Mouse (Mus musculus) lung, embryonic 14.5 days (tissue): Measurements from ENCODE around the gene Ucp3. TPM values are rescaled to one million over a fixed set of nuclear protein-coding genes. Genes with fewer than 3 reads are reported as not detected.

Experiments used
- ATAC-seq: fragments of 200-750 bp; cut with Nextera tagmentation; 2 replicates; pipeline ENCODE4 v1.8.0; 2017; ENCODE audit warnings: mild to moderate bottlenecking, moderate TSS enrichment, moderate library complexity; ENCODE audit not compliant: insufficient read depth
- DNase-seq: peaks from one replicate; pipeline ENCODE4 v3.0.0-alpha.2; 2015
- H3K27ac ChIP-seq: fragments of 300-500 bp; sonication (generic); 2 replicates; pipeline ENCODE4 v1.5.1; 2014; ENCODE audit warnings: low read depth, mild to moderate bottlenecking, moderate library complexity
- H3K27me3 ChIP-seq: fragments of 300-500 bp; sonication (generic); 2 replicates; pipeline ENCODE4 v1.6.1; 2014; ENCODE audit warnings: low read length, control low read depth; ENCODE audit not compliant: insufficient read depth
- H3K36me3 ChIP-seq: fragments of 300-500 bp; sonication (generic); 2 replicates; pipeline ENCODE4 v1.6.1; 2014; ENCODE audit warnings: control low read depth; ENCODE audit not compliant: insufficient read depth
- H3K4me1 ChIP-seq: fragments of 300-500 bp; sonication (generic); 2 replicates; pipeline ENCODE4 v1.6.1; 2014; ENCODE audit warnings: antibody characterized with exemption, control low read depth; ENCODE audit not compliant: insufficient read depth
- H3K4me2 ChIP-seq: fragments of 300-500 bp; sonication (generic); 2 replicates; pipeline ENCODE4 v1.6.1; 2014; ENCODE audit warnings: mild to moderate bottlenecking
- H3K4me3 ChIP-seq: fragments of 300-500 bp; sonication (generic); 2 replicates; pipeline ENCODE4 v1.5.1; 2014; ENCODE audit warnings: low read depth, low read length
- H3K9ac ChIP-seq: fragments of 300-500 bp; sonication (generic); 2 replicates; pipeline ENCODE4 v1.6.1; 2014
- H3K9me3 ChIP-seq: fragments of 300-500 bp; sonication (generic); 2 replicates; pipeline ENCODE4 v1.6.1; 2016; ENCODE audit warnings: low read depth, low read length, control low read depth
- CTCF ChIP-seq: IDR thresholded peaks from 2 replicates; pipeline ENCODE4 v1.5.1; 2016; ENCODE audit warnings: antibody characterized with exemption, low read depth
- WGBS: fragments of 180-500 bp; shearing (Covaris S2); extraction: QIAGEN DNeasy Blood & Tissue Kit; methylation state at CpG from one replicate; pipeline ENCODE4 v1.1.7; 2014; 5-methylcytosine and 5-hydroxymethylcytosine counted together
- polyA plus RNA-seq: library from polyadenylated mRNA; unstranded; fragments of >200 nt; fragmentation: Nextera tagmentation; extraction: Ambion mirVana; gene quantifications from 2 replicates; pipeline ENCODE4 v1.2.1, GENCODE M21; 2014

Gene Ucp3
- polyA plus RNA-seq, 1 experiment from 2014 or later, result not detected

- Histone ChIP-seq H3K4me2 (no peak overlapping the region), H3K4me3 (no peak overlapping the region), H3K9ac (no peak overlapping the region), H3K27ac (no peak overlapping the region), H3K36me3 (peaks cover 1% of the 10 kb centered on the region), H3K9me3 (no peaks in the 10 kb centered on the region), H3K4me1 (no peaks in the 10 kb centered on the region), H3K27me3 (no peaks in the 10 kb centered on the region)
- DNase-seq (no peak), ATAC-seq (no peak)
- 74% methylated on average over 13 of the region's 13 CpGs for WGBS
- no peak for TF ChIP-seq CTCF
These were observed 32.1 kb downstream of the Ucp3 start for GRCm38 (mm10) chr7:100504740-100505487.

DNA sequence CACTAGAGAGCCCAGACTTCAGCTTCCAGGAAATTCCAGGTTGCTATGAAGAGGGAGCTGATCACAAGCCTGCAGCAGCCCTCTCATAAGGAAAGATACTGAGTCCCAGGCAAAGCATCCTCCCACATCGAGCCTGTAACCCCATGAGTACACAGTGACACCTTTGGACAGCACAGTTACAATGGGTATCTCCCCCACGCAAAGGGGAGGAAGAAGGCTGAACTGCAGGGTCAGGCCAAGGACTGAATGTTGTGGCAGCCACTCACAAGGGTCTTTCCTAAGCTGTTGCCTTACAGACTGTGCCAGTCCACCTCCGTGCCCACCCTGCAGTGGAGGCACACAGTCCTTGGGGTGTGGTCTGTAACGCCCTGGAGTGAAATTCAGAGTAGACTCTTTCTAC, 33.7 kb downstream of the Ucp3 start:
- no peaks in the 10 kb centered on the region for H3K9me3 ChIP-seq
- DNase-seq (no peak), ATAC-seq (no peak)
- no peaks in the 10 kb centered on the region for H3K27me3 ChIP-seq
- no peaks in the 10 kb centered on the region for H3K4me1 ChIP-seq
- H3K4me3 ChIP-seq, result no peak overlapping the region
- TF ChIP-seq CTCF, result no peak
- no peak overlapping the region for H3K9ac ChIP-seq
- H3K36me3 ChIP-seq, result no peaks in the 10 kb centered on the region
- no peak overlapping the region for H3K27ac ChIP-seq
- WGBS, result 69% methylated on average over 4 of the region's 4 CpGs
- H3K4me2 ChIP-seq, result no peak overlapping the region

DNA sequence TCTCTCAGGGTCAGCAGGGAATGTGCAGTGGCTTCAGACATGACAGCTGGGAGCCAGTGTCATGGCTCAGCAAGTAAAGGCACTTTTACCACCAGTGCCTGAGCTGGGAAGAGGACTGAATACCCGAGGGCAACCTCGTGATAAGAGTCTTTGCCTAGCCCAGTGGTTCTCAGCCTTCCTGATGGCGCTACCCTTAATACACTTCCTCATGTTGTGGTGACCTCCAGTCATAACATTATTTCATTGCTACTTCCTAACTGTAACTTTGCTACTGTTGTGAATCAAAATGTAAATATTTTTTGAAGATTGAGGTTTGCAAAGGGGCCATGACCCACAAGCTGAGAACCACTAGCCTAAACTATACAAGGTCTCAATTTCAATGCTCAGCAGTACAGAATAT, 35.9 kb downstream of the Ucp3 start:
- ATAC-seq, result no peak
- Histone ChIP-seq H3K27me3 (no peaks in the 10 kb centered on the region), H3K9ac (no peak overlapping the region), H3K9me3 (no peaks in the 10 kb centered on the region), H3K4me2 (no peak overlapping the region), H3K36me3 (no peaks in the 10 kb centered on the region), H3K4me3 (no peak overlapping the region), H3K4me1 (no peaks in the 10 kb centered on the region), H3K27ac (no peak overlapping the region)
- 56% methylated on average over 3 of the region's 3 CpGs for WGBS
- no peak for DNase-seq
- no peak for TF ChIP-seq CTCF

- no peaks in the 10 kb centered on the region for H3K9me3 ChIP-seq
- no peaks in the 10 kb centered on the region for H3K27me3 ChIP-seq
- no peak overlapping the region for H3K4me3 ChIP-seq
- DNase-seq (no peak), ATAC-seq (no peak)
- H3K27ac ChIP-seq, result no peak overlapping the region
- no peak overlapping the region for H3K9ac ChIP-seq
- no peaks in the 10 kb centered on the region for H3K4me1 ChIP-seq
- H3K4me2 ChIP-seq, result no peak overlapping the region
- H3K36me3 ChIP-seq, result no peaks in the 10 kb centered on the region
- no peak for TF ChIP-seq CTCF
- WGBS, result 56% methylated on average over 8 of the region's 8 CpGs
These were observed 38.8 kb downstream of the Ucp3 start for GRCm38 (mm10) chr7:100511602-100512001.

DNA sequence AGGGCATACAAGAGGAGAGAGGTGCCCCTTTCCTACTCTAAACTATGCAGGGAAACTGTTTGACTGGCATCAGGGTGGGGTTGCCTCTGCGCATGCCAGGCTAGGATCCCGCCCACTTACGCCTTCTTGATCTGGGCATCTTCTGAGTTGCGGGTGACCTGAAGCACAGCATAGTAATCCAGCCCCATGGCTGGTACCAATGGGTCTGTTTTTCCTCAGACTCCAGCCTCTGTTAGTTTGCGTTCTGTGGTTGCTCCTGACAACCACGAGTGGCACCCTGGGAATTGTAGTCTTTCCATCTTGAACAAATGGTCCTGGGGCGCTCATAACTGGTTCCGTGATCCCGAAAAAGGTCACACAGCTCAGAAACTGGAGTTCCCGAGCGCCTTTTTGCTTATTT, 41.8 kb downstream of the Ucp3 start, which contains the start of gene Dnajb13:
Dnajb13 (minus strand) TSS at position 388 of the 400 bp plus-strand sequence.
- no peak within 1 kb of the TSS for H3K9ac ChIP-seq
- TF ChIP-seq CTCF, result no peak
- no peaks in the 10 kb centered on the region for H3K9me3 ChIP-seq
- H3K4me1 ChIP-seq, result no peaks in the 10 kb centered on the region
- ATAC-seq, result no peak
- DNase-seq, result no peak
- no peak within 1 kb of the TSS for H3K4me3 ChIP-seq
- H3K4me2 ChIP-seq, result no peak within 1 kb of the TSS
- H3K36me3 ChIP-seq, result no peaks in the 10 kb centered on the region
- H3K27ac ChIP-seq, result no peak within 1 kb of the TSS
- WGBS, result 52% methylated on average over 11 of the region's 11 CpGs
- no peaks in the 10 kb centered on the region for H3K27me3 ChIP-seq

GRCm38 (mm10) chr7:100520204-100520603, 47.4 kb downstream of the Ucp3 start:
- DNase-seq, result no peak
- Histone ChIP-seq H3K27me3 (no peaks in the 10 kb centered on the region), H3K4me1 (no peaks in the 10 kb centered on the region), H3K27ac (no peak overlapping the region), H3K9me3 (no peaks in the 10 kb centered on the region), H3K4me3 (no peak overlapping the region), H3K9ac (no peak overlapping the region), H3K36me3 (no peaks in the 10 kb centered on the region), H3K4me2 (no peak overlapping the region)
- no peak for ATAC-seq
- WGBS, result 53% methylated on average over 7 of the region's 7 CpGs
- no peak for TF ChIP-seq CTCF

DNA sequence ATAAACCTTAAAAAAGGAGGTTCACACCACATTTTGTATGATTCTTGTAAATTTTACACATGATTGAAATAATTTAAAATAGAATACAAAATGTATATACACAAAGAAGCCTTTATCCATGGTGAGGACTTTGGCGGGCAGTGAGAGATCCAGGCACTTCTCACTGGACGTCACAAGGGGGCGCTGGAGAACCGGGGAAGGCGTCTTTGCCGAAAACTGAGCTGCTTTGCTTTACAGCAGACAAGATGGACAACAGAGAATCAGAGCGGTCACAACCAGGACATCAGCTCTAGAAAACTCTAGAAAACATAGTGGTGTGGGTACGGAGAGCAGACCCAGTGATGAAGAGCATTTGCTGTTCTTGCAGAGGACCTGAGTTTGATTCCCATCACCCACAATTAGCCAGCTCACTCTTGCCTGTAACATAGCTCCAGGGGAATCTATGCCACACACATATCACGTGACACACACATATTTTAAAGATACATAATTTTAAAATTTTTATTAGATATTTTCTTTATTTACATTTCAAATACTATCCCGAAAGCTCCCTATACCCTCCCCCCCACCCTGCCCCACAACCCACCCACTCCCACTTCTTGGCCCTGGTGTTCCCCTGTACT, 48.0 kb downstream of the Ucp3 start:
- H3K27ac ChIP-seq, result no peak overlapping the region
- no peaks in the 10 kb centered on the region for H3K27me3 ChIP-seq
- peak; percentile 90 for DNase-seq
- peak overlapping the region; percentile 10; the same call in 1 of the 2 replicates for H3K4me2 ChIP-seq
- peak; percentile 96 for TF ChIP-seq CTCF
- no peak overlapping the region for H3K9ac ChIP-seq
- 0 out of 2 replicates have a peak, but pooled peaks have one; percentile 41 for ATAC-seq
- no peaks in the 10 kb centered on the region for H3K4me1 ChIP-seq
- H3K9me3 ChIP-seq, result no peaks in the 10 kb centered on the region
- 17% methylated on average over 10 of the region's 10 CpGs for WGBS
- H3K4me3 ChIP-seq, result no peak overlapping the region
- H3K36me3 ChIP-seq, result no peaks in the 10 kb centered on the region
